8 mouse cellular contexts compared by ENCODE assay signal in the genomic region with DNA sequence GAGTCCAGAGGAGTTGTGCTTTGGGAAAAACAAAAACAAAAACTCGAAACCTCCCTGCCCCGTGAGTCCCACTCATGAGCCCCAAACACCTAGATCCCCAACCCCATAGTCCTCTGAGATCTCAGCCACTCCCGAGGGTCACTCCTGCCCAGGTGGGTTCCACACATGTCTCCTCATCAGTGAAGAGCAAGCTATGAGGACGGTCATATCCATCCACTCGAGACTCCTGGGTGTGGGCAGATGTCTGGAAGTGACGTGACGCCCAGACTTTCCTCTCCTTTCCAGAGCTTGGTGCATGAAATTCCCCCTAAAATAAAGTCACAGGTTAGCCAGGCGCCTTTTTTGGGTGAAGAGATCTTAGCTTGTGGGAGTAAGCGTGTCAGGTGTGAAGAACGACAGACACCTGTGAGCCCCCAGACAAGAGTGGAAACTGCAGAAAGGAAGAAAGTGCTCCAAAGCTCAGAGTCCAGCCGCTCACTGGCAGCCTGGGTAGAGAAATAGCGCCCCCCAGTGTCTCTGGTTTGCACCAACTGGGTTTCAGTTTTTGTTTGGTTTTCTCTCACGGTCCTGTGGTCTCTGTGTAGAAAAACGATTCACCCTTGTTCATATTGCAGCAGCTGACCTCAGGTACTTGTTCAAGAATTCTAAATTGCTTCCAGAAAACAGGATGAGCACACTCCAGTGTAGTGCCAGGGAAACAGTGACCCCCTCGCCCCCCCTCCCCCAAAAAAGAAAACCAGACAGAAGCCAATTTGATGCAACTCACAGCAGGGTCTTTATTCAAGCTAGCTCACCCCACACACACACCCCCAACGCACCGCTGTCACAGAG.
DNase-seq lines count a peak whose midpoint lies in the region; ATAC-seq lines count a peak whose summit lies in the region.

No protein-coding gene starts in this region.

- H3K9me3 ChIP-seq in kidney, embryonic 14.5 days (ENCODE audit: control insufficient read depth, low read length): no peaks in the 10 kb centered on the region
- no peaks in the 10 kb centered on the region for H3K9me3 ChIP-seq in limb, embryonic 10.5 days (replicated peaks)
- no peaks in the 10 kb centered on the region; the same call in 1 of the 2 replicates for H3K9me3 ChIP-seq in neural tube, embryonic 11.5 days (ENCODE audit: control insufficient read depth, low read length)

- 41% methylated on average over 17 of the region's 17 CpGs for WGBS in kidney, embryonic 14.5 days
- WGBS in limb, embryonic 10.5 days: 55% methylated on average over 17 of the region's 17 CpGs
- 49% methylated on average over 17 of the region's 17 CpGs for WGBS in neural tube, embryonic 11.5 days

- no peak overlapping the region for H3K4me3 ChIP-seq in kidney, embryonic 14.5 days (ENCODE audit: low read length)
- H3K4me3 ChIP-seq in limb, embryonic 10.5 days: no peak overlapping the region
- no peak overlapping the region for H3K4me3 ChIP-seq in neural tube, embryonic 11.5 days (ENCODE audit: low read depth, low read length)

- no peaks in the 10 kb centered on the region for H3K27me3 ChIP-seq in kidney, embryonic 14.5 days (ENCODE audit: control insufficient read depth, insufficient read depth, low read length)
- H3K27me3 ChIP-seq in limb, embryonic 10.5 days (ENCODE audit: low read depth, poor library complexity, severe bottlenecking): no peaks in the 10 kb centered on the region
- no peaks in the 10 kb centered on the region for H3K27me3 ChIP-seq in neural tube, embryonic 11.5 days (ENCODE audit: control insufficient read depth, insufficient read depth, low read length)

- ATAC-seq in kidney, embryonic 14.5 days (ENCODE audit: low FRiP score, low TSS enrichment): peak; percentile 41; the same call in 1 of the 2 replicates
- ATAC-seq in neural tube, embryonic 11.5 days (ENCODE audit: insufficient read depth, low FRiP score, low TSS enrichment): peak; percentile 39

- DNase-seq in cerebellum, postnatal 14 days: peak; percentile 38 to 61
- DNase-seq in cerebellum, adult 9-11 months: no peak
- DNase-seq in adrenal gland, adult 18-20 months (ENCODE audit: low spot score in 2 of 2): peak; percentile 35 to 48
- DNase-seq in frontal cortex, postnatal 36 days (ENCODE audit: low spot score in 2 of 2): peak; percentile 76 to 83
- DNase-seq in limb, embryonic 10.5 days (ENCODE audit: low spot score): peak; percentile 75
- peak; percentile 63 for DNase-seq in neural tube, embryonic 11.5 days (ENCODE audit: low spot score)
- no peak for DNase-seq in urinary bladder, adult 18-20 months (ENCODE audit: low spot score in 2 of 2)

- H3K36me3 ChIP-seq in kidney, embryonic 14.5 days (ENCODE audit: control insufficient read depth, insufficient read depth, low read length): no peaks in the 10 kb centered on the region
- H3K36me3 ChIP-seq in limb, embryonic 10.5 days: no peaks in the 10 kb centered on the region
- no peaks in the 10 kb centered on the region for H3K36me3 ChIP-seq in neural tube, embryonic 11.5 days (ENCODE audit: control insufficient read depth, insufficient read depth, low read length)

- H3K9ac ChIP-seq in kidney, embryonic 14.5 days (ENCODE audit: low read depth, low read length): no peak overlapping the region
- H3K9ac ChIP-seq in neural tube, embryonic 11.5 days (ENCODE audit: low read length): no peak overlapping the region

- H3K4me2 ChIP-seq in kidney, embryonic 14.5 days (replicated peaks; ENCODE audit: low read depth, low read length): no peak overlapping the region
- H3K4me2 ChIP-seq in neural tube, embryonic 11.5 days (ENCODE audit: low read depth): no peak overlapping the region

- no peaks in the 10 kb centered on the region for H3K4me1 ChIP-seq in kidney, embryonic 14.5 days (ENCODE audit: control insufficient read depth, insufficient read depth, low read length)
- peaks cover 15% of the 10 kb centered on the region for H3K4me1 ChIP-seq in limb, embryonic 10.5 days
- H3K4me1 ChIP-seq in neural tube, embryonic 11.5 days (ENCODE audit: control insufficient read depth, insufficient read depth, low read length): no peaks in the 10 kb centered on the region

- no peak overlapping the region for H3K27ac ChIP-seq in kidney, embryonic 14.5 days (ENCODE audit: low read depth, low read length)
- no peak overlapping the region for H3K27ac ChIP-seq in limb, embryonic 10.5 days
- no peak overlapping the region for H3K27ac ChIP-seq in neural tube, embryonic 11.5 days (ENCODE audit: low read depth, low read length)

Comparison
In these comparisons a context has a peak if more than half of its experiments do, and no peak if none do; other contexts are left out.
1. DNase-seq: peak in cerebellum, postnatal 14 days (2 of 2), adrenal gland, adult 18-20 months (2 of 2), frontal cortex, postnatal 36 days (2 of 2), limb, embryonic 10.5 days (single experiment) and neural tube, embryonic 11.5 days (single experiment); none in cerebellum, adult 9-11 months (single experiment) and urinary bladder, adult 18-20 months (0 of 2).